Mouse (Mus musculus) heart, postnatal 0 days (tissue): ENCODE results near the gene BC067074.

Experiments used
- CTCF ChIP-seq: IDR thresholded peaks from 2 replicates; pipeline ENCODE4 v1.5.1; 2016; ENCODE audit warnings: antibody characterized with exemption, control low read depth, low read depth
- EP300 ChIP-seq: IDR thresholded peaks from 2 replicates; pipeline ENCODE4 v1.6.1; 2016; ENCODE audit warnings: antibody characterized with exemption, low read depth

DNA sequence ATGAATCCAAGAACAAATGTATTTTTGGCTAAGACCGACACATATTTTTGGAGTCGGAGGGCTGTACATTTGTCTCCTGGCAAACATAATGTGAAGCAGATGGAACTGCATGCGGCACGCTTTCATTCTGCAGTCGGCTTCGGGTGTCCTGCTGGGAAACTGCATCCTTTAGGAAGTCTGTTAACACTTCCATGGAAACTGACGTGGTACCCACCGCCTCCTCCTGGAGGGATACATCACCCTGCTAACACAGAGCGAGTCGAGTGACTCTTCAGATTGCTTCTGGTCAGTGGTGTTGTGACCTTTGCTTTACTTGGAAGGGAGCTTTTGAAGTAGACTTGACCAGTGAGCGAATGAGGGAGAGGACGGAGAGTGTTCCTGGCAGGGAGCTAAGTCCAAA, 117.0 kb downstream of the BC067074 start:
- TF ChIP-seq CTCF: no peak
- TF ChIP-seq EP300: no peak
